Mouse (Mus musculus): ENCODE measurements around the gene Stk33. TPM values are rescaled to one million over a fixed set of nuclear protein-coding genes. Genes with fewer than 3 reads are reported as not detected.

Gene Stk33
- polyA plus RNA-seq, 1 experiment: not detected

- 19% methylated on average over 6 of the region's 6 CpGs for WGBS
- Histone ChIP-seq H3K4me1 (ENCODE audit: control insufficient read depth, insufficient read depth, low read length) (no peaks in the 10 kb centered on the region), H3K4me3 (replicated peaks; ENCODE audit: control insufficient read depth, low read depth, low read length) (no peak overlapping the region), H3K27ac (ENCODE audit: control insufficient read depth, insufficient read depth, low read depth, low read length, poor library complexity) (no peak overlapping the region)
- no peak for TF ChIP-seq POLR2A (IDR thresholded peaks at IDR 0.05; ENCODE audit: borderline replicate concordance, control insufficient read depth, low read depth, low read length)
Observed at GRCm38 (mm10) chr7:109456563-109456962, 17.7 kb upstream of the Stk33 start.

GRCm38 (mm10) chr7:109455748-109456147 is 16.9 kb upstream of the Stk33 start:
- 22% methylated on average over 2 of the region's 2 CpGs for WGBS
- no peak for TF ChIP-seq CTCF (IDR thresholded peaks at IDR 0.05; ENCODE audit: control insufficient read depth, insufficient read depth, low read length)
- H3K4me1 ChIP-seq (ENCODE audit: control insufficient read depth, insufficient read depth, low read length): no peaks in the 10 kb centered on the region
- H3K27ac ChIP-seq (ENCODE audit: control insufficient read depth, insufficient read depth, low read depth, low read length, poor library complexity): no peak overlapping the region
- no peak overlapping the region for H3K4me3 ChIP-seq (replicated peaks; ENCODE audit: control insufficient read depth, low read depth, low read length)

- TF ChIP-seq CTCF (IDR thresholded peaks at IDR 0.05; ENCODE audit: control insufficient read depth, insufficient read depth, low read length) (no peak), POLR2A (IDR thresholded peaks at IDR 0.05; ENCODE audit: borderline replicate concordance, control insufficient read depth, low read depth, low read length) (no peak)
- Histone ChIP-seq H3K4me1 (ENCODE audit: control insufficient read depth, insufficient read depth, low read length) (no peaks in the 10 kb centered on the region), H3K27ac (ENCODE audit: control insufficient read depth, insufficient read depth, low read depth, low read length, poor library complexity) (no peak overlapping the region), H3K4me3 (replicated peaks; ENCODE audit: control insufficient read depth, low read depth, low read length) (no peak overlapping the region)
- WGBS: 77% methylated on average over 9 of the region's 9 CpGs
Observed at GRCm38 (mm10) chr7:109454856-109455255, 16.0 kb upstream of the Stk33 start.

GRCm38 (mm10) chr7:109448060-109448459 is 9.2 kb upstream of the Stk33 start:
- Histone ChIP-seq H3K4me3 (replicated peaks; ENCODE audit: control insufficient read depth, low read depth, low read length) (no peak overlapping the region), H3K4me1 (ENCODE audit: control insufficient read depth, insufficient read depth, low read length) (no peaks in the 10 kb centered on the region), H3K27ac (ENCODE audit: control insufficient read depth, insufficient read depth, low read depth, low read length, poor library complexity) (no peak overlapping the region)
- TF ChIP-seq POLR2A (IDR thresholded peaks at IDR 0.05; ENCODE audit: borderline replicate concordance, control insufficient read depth, low read depth, low read length) (no peak), CTCF (IDR thresholded peaks at IDR 0.05; ENCODE audit: control insufficient read depth, insufficient read depth, low read length) (no peak)
- WGBS: 82% methylated on average over 2 of the region's 2 CpGs

- Histone ChIP-seq H3K27ac (ENCODE audit: control insufficient read depth, insufficient read depth, low read depth, low read length, poor library complexity) (no peak overlapping the region), H3K4me3 (replicated peaks; ENCODE audit: control insufficient read depth, low read depth, low read length) (no peak overlapping the region), H3K4me1 (ENCODE audit: control insufficient read depth, insufficient read depth, low read length) (no peaks in the 10 kb centered on the region)
- TF ChIP-seq POLR2A (IDR thresholded peaks at IDR 0.05; ENCODE audit: borderline replicate concordance, control insufficient read depth, low read depth, low read length) (no peak), CTCF (IDR thresholded peaks at IDR 0.05; ENCODE audit: control insufficient read depth, insufficient read depth, low read length) (peak; percentile 39; the same call in 1 of the 2 replicates)
- 13% methylated on average over 6 of the region's 6 CpGs for WGBS
Observed at GRCm38 (mm10) chr7:109445012-109445411, 6.1 kb upstream of the Stk33 start.

GRCm38 (mm10) chr7:109442739-109443138 is 3.9 kb upstream of the Stk33 start:
- Histone ChIP-seq H3K4me3 (replicated peaks; ENCODE audit: control insufficient read depth, low read depth, low read length) (no peak overlapping the region), H3K27ac (ENCODE audit: control insufficient read depth, insufficient read depth, low read depth, low read length, poor library complexity) (no peak overlapping the region), H3K4me1 (ENCODE audit: control insufficient read depth, insufficient read depth, low read length) (no peaks in the 10 kb centered on the region)
- TF ChIP-seq CTCF (IDR thresholded peaks at IDR 0.05; ENCODE audit: control insufficient read depth, insufficient read depth, low read length): no peak
- TF ChIP-seq POLR2A (IDR thresholded peaks at IDR 0.05; ENCODE audit: borderline replicate concordance, control insufficient read depth, low read depth, low read length): no peak
- WGBS: 81% methylated on average over 5 of the region's 5 CpGs

GRCm38 (mm10) chr7:109440697-109441269 is 1.9 kb upstream of the Stk33 start:
- WGBS: 77% methylated on average over 9 of the region's 9 CpGs
- TF ChIP-seq CTCF (IDR thresholded peaks at IDR 0.05; ENCODE audit: control insufficient read depth, insufficient read depth, low read length) (no peak), POLR2A (IDR thresholded peaks at IDR 0.05; ENCODE audit: borderline replicate concordance, control insufficient read depth, low read depth, low read length) (no peak)
- no peak overlapping the region for H3K27ac ChIP-seq (ENCODE audit: control insufficient read depth, insufficient read depth, low read depth, low read length, poor library complexity)

GRCm38 (mm10) chr7:109424422-109425159 is 14.3 kb downstream of the Stk33 start:
- TF ChIP-seq CTCF (IDR thresholded peaks at IDR 0.05; ENCODE audit: control insufficient read depth, insufficient read depth, low read length) (no peak), POLR2A (IDR thresholded peaks at IDR 0.05; ENCODE audit: borderline replicate concordance, control insufficient read depth, low read depth, low read length) (no peak)
- WGBS: 53% methylated on average over 3 of the region's 3 CpGs
- H3K4me1 ChIP-seq (ENCODE audit: control insufficient read depth, insufficient read depth, low read length): no peaks in the 10 kb centered on the region
- H3K4me3 ChIP-seq (replicated peaks; ENCODE audit: control insufficient read depth, low read depth, low read length): no peak overlapping the region
- H3K27ac ChIP-seq (ENCODE audit: control insufficient read depth, insufficient read depth, low read depth, low read length, poor library complexity): no peak overlapping the region

More at GRCm38 (mm10) chr7:109440697-109441269, 1.9 kb upstream of the Stk33 start:
- no peak overlapping the region for H3K4me3 ChIP-seq (replicated peaks; ENCODE audit: control insufficient read depth, low read depth, low read length)
- no peaks in the 10 kb centered on the region for H3K4me1 ChIP-seq (ENCODE audit: control insufficient read depth, insufficient read depth, low read length)
